Mouse (Mus musculus): Measurements from ENCODE around the gene G530012D18Rik. TPM values are rescaled to one million over a fixed set of nuclear protein-coding genes. Genes with fewer than 3 reads are reported as not detected.
A peak's percentile ranks its signal among the peaks of the same experiment; 100 is the strongest.
"Not testable (repeated sequence)": the region's sequence is repeated elsewhere in the genome, so short reads cannot be mapped to it uniquely, and the experiment has no call there.

Gene G530012D18Rik
- polyA plus RNA-seq, 1 experiment from 2014 or later: not detected

GRCm38 (mm10) chr1:85580148-85580534, 4.7 kb downstream of the G530012D18Rik start:
- H3K9me3 ChIP-seq (ENCODE audit: control insufficient read depth, low read length); H3K4me3 ChIP-seq (ENCODE audit: low read length); H3K4me2 ChIP-seq (ENCODE audit: low read depth, low read length); H3K9ac ChIP-seq (ENCODE audit: low read length); H3K27ac ChIP-seq (ENCODE audit: low read length); H3K4me1 ChIP-seq (replicated peaks; ENCODE audit: control insufficient read depth, insufficient read depth, low read length); H3K36me3 ChIP-seq (ENCODE audit: control insufficient read depth, insufficient read depth, low read length); H3K27me3 ChIP-seq (ENCODE audit: control insufficient read depth, insufficient read depth, low read depth, low read length): not testable (repeated sequence)
- 79% methylated on average over 2 of the region's 4 CpGs for WGBS
- ATAC-seq (ENCODE audit: low read depth): 0 out of 2 replicates have a peak, but pooled peaks have one; percentile 34

DNA sequence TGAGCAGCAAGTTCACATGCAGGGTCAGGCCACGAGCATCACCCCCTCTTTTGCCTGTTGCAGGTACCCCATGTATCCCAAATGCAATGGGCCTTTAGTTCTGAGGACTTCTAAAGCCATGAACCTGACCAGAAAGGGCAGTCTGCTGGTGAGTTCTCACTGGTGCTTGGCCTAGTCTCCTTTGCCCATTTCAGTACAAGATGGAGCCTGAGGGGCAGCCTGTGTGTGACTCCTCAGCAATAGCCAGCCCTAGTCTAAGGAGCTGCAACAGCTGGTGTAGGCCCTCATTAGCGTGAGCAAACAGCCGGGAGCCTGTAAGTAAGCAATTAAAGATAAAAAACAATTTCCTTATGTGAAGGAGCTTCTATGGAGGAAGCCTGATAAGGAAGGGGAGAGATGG, 5.1 kb downstream of the G530012D18Rik start:
- not testable (repeated sequence) for H3K36me3 ChIP-seq (ENCODE audit: control insufficient read depth, insufficient read depth, low read length); H3K27me3 ChIP-seq (ENCODE audit: control insufficient read depth, insufficient read depth, low read depth, low read length); H3K4me3 ChIP-seq (ENCODE audit: low read length); H3K9ac ChIP-seq (ENCODE audit: low read length); H3K9me3 ChIP-seq (ENCODE audit: control insufficient read depth, low read length); H3K4me1 ChIP-seq (replicated peaks; ENCODE audit: control insufficient read depth, insufficient read depth, low read length); H3K27ac ChIP-seq (ENCODE audit: low read length); H3K4me2 ChIP-seq (ENCODE audit: low read depth, low read length); ATAC-seq (ENCODE audit: low read depth)
- 60% methylated on average over 3 of the region's 3 CpGs for WGBS

GRCm38 (mm10) chr1:85581518-85581917, 6.0 kb downstream of the G530012D18Rik start:
- H3K9ac ChIP-seq (ENCODE audit: low read length); H3K27ac ChIP-seq (ENCODE audit: low read length); H3K4me2 ChIP-seq (ENCODE audit: low read depth, low read length); H3K4me3 ChIP-seq (ENCODE audit: low read length); H3K36me3 ChIP-seq (ENCODE audit: control insufficient read depth, insufficient read depth, low read length); H3K27me3 ChIP-seq (ENCODE audit: control insufficient read depth, insufficient read depth, low read depth, low read length); H3K9me3 ChIP-seq (ENCODE audit: control insufficient read depth, low read length); ATAC-seq (ENCODE audit: low read depth); H3K4me1 ChIP-seq (replicated peaks; ENCODE audit: control insufficient read depth, insufficient read depth, low read length): not testable (repeated sequence)
- 34% methylated on average over 5 of the region's 5 CpGs for WGBS

GRCm38 (mm10) chr1:85588697-85589096, 13.2 kb downstream of the G530012D18Rik start:
- H3K27ac ChIP-seq (ENCODE audit: low read length); H3K36me3 ChIP-seq (ENCODE audit: control insufficient read depth, insufficient read depth, low read length); H3K4me3 ChIP-seq (ENCODE audit: low read length); H3K9me3 ChIP-seq (ENCODE audit: control insufficient read depth, low read length); H3K4me2 ChIP-seq (ENCODE audit: low read depth, low read length); H3K9ac ChIP-seq (ENCODE audit: low read length); H3K27me3 ChIP-seq (ENCODE audit: control insufficient read depth, insufficient read depth, low read depth, low read length); H3K4me1 ChIP-seq (replicated peaks; ENCODE audit: control insufficient read depth, insufficient read depth, low read length); ATAC-seq (ENCODE audit: low read depth): not testable (repeated sequence)
- 71% methylated on average over 1 of the region's 2 CpGs for WGBS

DNA sequence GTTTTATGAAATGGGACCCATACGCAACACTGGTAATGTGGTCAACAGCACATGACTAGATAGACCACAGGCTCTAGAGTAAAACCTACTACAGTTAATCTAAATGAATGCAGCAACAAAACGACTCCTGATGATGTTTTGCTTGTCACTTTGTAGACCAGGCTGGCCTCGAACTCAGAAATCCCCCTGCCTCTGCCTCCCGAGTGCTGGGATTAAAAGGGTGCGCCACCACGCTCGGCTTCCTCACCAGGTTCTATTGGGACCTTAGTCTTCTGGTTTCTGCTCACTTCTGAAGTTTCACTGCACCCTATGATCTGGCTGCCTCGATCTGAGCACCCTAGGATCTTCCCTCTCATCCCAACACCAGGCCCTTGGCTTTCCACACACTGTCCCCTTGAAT, 17.1 kb downstream of the G530012D18Rik start:
- H3K27ac ChIP-seq (ENCODE audit: low read length); H3K9ac ChIP-seq (ENCODE audit: low read length); H3K4me1 ChIP-seq (replicated peaks; ENCODE audit: control insufficient read depth, insufficient read depth, low read length); H3K4me2 ChIP-seq (ENCODE audit: low read depth, low read length); H3K9me3 ChIP-seq (ENCODE audit: control insufficient read depth, low read length); H3K27me3 ChIP-seq (ENCODE audit: control insufficient read depth, insufficient read depth, low read depth, low read length); H3K36me3 ChIP-seq (ENCODE audit: control insufficient read depth, insufficient read depth, low read length); H3K4me3 ChIP-seq (ENCODE audit: low read length); ATAC-seq (ENCODE audit: low read depth): not testable (repeated sequence)
- 74% methylated on average over 8 of the region's 8 CpGs for WGBS

- H3K27me3 ChIP-seq (ENCODE audit: control insufficient read depth, insufficient read depth, low read depth, low read length); H3K36me3 ChIP-seq (ENCODE audit: control insufficient read depth, insufficient read depth, low read length); H3K27ac ChIP-seq (ENCODE audit: low read length); H3K4me1 ChIP-seq (replicated peaks; ENCODE audit: control insufficient read depth, insufficient read depth, low read length); ATAC-seq (ENCODE audit: low read depth); H3K4me2 ChIP-seq (ENCODE audit: low read depth, low read length); H3K4me3 ChIP-seq (ENCODE audit: low read length); H3K9ac ChIP-seq (ENCODE audit: low read length); H3K9me3 ChIP-seq (ENCODE audit: control insufficient read depth, low read length): not testable (repeated sequence)
- WGBS: 71% methylated on average over 16 of the region's 17 CpGs
Observed at GRCm38 (mm10) chr1:85598271-85599012, 23.0 kb downstream of the G530012D18Rik start, which contains the start of gene Sp110. Gene Sp110, minus strand, starts transcription at chr1:85598817.

DNA sequence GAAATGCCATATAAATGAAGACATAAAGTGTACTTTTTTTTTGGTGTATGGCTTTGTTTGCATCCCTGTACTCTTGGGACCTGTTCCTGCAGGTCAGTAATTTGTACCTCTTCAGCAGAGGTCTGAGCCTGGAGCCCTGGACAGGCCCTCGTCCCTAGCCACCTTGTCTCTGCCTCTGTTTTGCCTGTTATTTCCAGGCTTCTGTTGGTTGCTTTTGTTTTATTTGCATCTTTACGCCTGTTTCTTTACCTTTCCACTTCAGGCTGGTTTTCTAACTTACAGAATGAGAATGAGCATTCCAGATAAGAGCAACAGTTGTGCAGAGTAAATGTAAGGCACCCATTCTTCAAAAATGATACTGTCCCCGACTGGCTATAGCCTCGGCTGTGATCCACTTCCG, 24.6 kb downstream of the G530012D18Rik start, which contains the start of gene Sp140:
Gene Sp140 (plus strand): TSS at position 301 of the 400 bp plus-strand sequence.
- H3K4me3 ChIP-seq (ENCODE audit: low read length); ATAC-seq (ENCODE audit: low read depth); H3K9me3 ChIP-seq (ENCODE audit: control insufficient read depth, low read length); H3K27me3 ChIP-seq (ENCODE audit: control insufficient read depth, insufficient read depth, low read depth, low read length); H3K9ac ChIP-seq (ENCODE audit: low read length); H3K27ac ChIP-seq (ENCODE audit: low read length); H3K4me1 ChIP-seq (replicated peaks; ENCODE audit: control insufficient read depth, insufficient read depth, low read length); H3K36me3 ChIP-seq (ENCODE audit: control insufficient read depth, insufficient read depth, low read length): not testable (repeated sequence)
- WGBS: no CpG with 5 or more reads among the region's 5 CpGs
- H3K4me2 ChIP-seq (ENCODE audit: low read depth, low read length): 0 out of 2 replicates have a peak within 1 kb of the TSS, but pooled peaks have one; percentile 21

GRCm38 (mm10) chr1:85600794-85601193, 25.3 kb downstream of the G530012D18Rik start:
- ATAC-seq (ENCODE audit: low read depth); H3K4me1 ChIP-seq (replicated peaks; ENCODE audit: control insufficient read depth, insufficient read depth, low read length); H3K36me3 ChIP-seq (ENCODE audit: control insufficient read depth, insufficient read depth, low read length); H3K9me3 ChIP-seq (ENCODE audit: control insufficient read depth, low read length); H3K27me3 ChIP-seq (ENCODE audit: control insufficient read depth, insufficient read depth, low read depth, low read length); H3K27ac ChIP-seq (ENCODE audit: low read length); H3K4me3 ChIP-seq (ENCODE audit: low read length); H3K9ac ChIP-seq (ENCODE audit: low read length): not testable (repeated sequence)
- 51% methylated on average over 4 of the region's 4 CpGs for WGBS
- H3K4me2 ChIP-seq (ENCODE audit: low read depth, low read length): 0 out of 2 replicates have a peak overlapping the region, but pooled peaks have one; percentile 21

- H3K9ac ChIP-seq (ENCODE audit: low read length); H3K27me3 ChIP-seq (ENCODE audit: control insufficient read depth, insufficient read depth, low read depth, low read length); H3K27ac ChIP-seq (ENCODE audit: low read length); ATAC-seq (ENCODE audit: low read depth); H3K9me3 ChIP-seq (ENCODE audit: control insufficient read depth, low read length); H3K36me3 ChIP-seq (ENCODE audit: control insufficient read depth, insufficient read depth, low read length); H3K4me1 ChIP-seq (replicated peaks; ENCODE audit: control insufficient read depth, insufficient read depth, low read length); H3K4me3 ChIP-seq (ENCODE audit: low read length); H3K4me2 ChIP-seq (ENCODE audit: low read depth, low read length): not testable (repeated sequence)
- no CpG with 5 or more reads among the region's 1 CpGs for WGBS
Observed at GRCm38 (mm10) chr1:85604341-85604740, 28.9 kb downstream of the G530012D18Rik start.
